Mouse (Mus musculus) heart, postnatal 0 days (tissue): ENCODE data around the gene Tmem54. TPM values are rescaled to one million over a fixed set of nuclear protein-coding genes. Genes with fewer than 3 reads are reported as not detected.

ENCODE experiments used
- ATAC-seq: fragments of 200-750 bp; cut with Nextera tagmentation; 2 replicates; pipeline ENCODE4 v1.8.0; 2017; ENCODE audit warnings: low read depth, moderate number of reproducible peaks, moderate library complexity; ENCODE audit not compliant: insufficient read depth
- DNase-seq: peaks from one replicate; pipeline ENCODE4 v3.0.0-alpha.2; 2016; ENCODE audit warnings: low spot score
- H3K27ac ChIP-seq: fragments of 300-500 bp; sonication (generic); 2 replicates; pipeline ENCODE4 v1.5.1; 2014; ENCODE audit warnings: low read depth, mild to moderate bottlenecking
- H3K27me3 ChIP-seq: fragments of 300-500 bp; sonication (generic); 2 replicates; pipeline ENCODE4 v1.6.1; 2014; ENCODE audit warnings: low read length, mixed read lengths; ENCODE audit not compliant: control insufficient read depth, insufficient read depth
- H3K36me3 ChIP-seq: fragments of 300-500 bp; sonication (generic); replicated peaks from 2 replicates; pipeline ENCODE4 v1.6.1; 2014; ENCODE audit warnings: low read length, mixed read lengths; ENCODE audit not compliant: control insufficient read depth, insufficient read depth
- H3K4me1 ChIP-seq: fragments of 300-500 bp; sonication (generic); 2 replicates; pipeline ENCODE4 v1.6.1; 2014; ENCODE audit warnings: antibody characterized with exemption; ENCODE audit not compliant: control insufficient read depth, insufficient read depth
- H3K4me2 ChIP-seq: fragments of 300-500 bp; sonication (generic); 2 replicates; pipeline ENCODE4 v1.6.1; 2014; ENCODE audit warnings: low read depth, mild to moderate bottlenecking, low read length, moderate library complexity
- H3K4me3 ChIP-seq: fragments of 300-500 bp; sonication (generic); 2 replicates; pipeline ENCODE4 v1.5.1; 2014; ENCODE audit warnings: low read depth, low read length
- H3K9ac ChIP-seq: fragments of 300-500 bp; sonication (generic); replicated peaks from 2 replicates; pipeline ENCODE4 v1.6.1; 2014; ENCODE audit warnings: low read depth, low read length, mixed read lengths
- H3K9me3 ChIP-seq: fragments of 300-500 bp; sonication (generic); replicated peaks from 2 replicates; pipeline ENCODE4 v1.6.1; 2016; ENCODE audit warnings: low read length; ENCODE audit not compliant: control insufficient read depth
- CTCF ChIP-seq: IDR thresholded peaks from 2 replicates; pipeline ENCODE4 v1.5.1; 2016; ENCODE audit warnings: antibody characterized with exemption, control low read depth, low read depth
- EP300 ChIP-seq: IDR thresholded peaks from 2 replicates; pipeline ENCODE4 v1.6.1; 2016; ENCODE audit warnings: antibody characterized with exemption, low read depth
- WGBS: fragments of 180-500 bp; shearing (Covaris S2); extraction: QIAGEN DNeasy Blood & Tissue Kit; methylation state at CpG from one replicate; pipeline ENCODE4 v1.1.7; 2014; 5-methylcytosine and 5-hydroxymethylcytosine counted together
- polyA plus RNA-seq: library from polyadenylated mRNA; unstranded; fragments of >200 nt; fragmentation: Nextera tagmentation; extraction: Ambion mirVana; gene quantifications from 2 replicates; pipeline ENCODE4 v1.2.1, GENCODE M21; 2015
- total RNA-seq: library from RNA; depleted of rRNA; stranded (reverse); fragments of >200 nt; gene quantifications from 2 replicates; pipeline ENCODE4 v1.2.3, GENCODE M21; 2014; ENCODE audit warnings: low replicate concordance

Gene Tmem54
- total and polyA plus RNA-seq, 2 experiments from 2014 or later: 1.1 TPM; not detected in 1

- Histone ChIP-seq H3K27me3 (peaks cover 47% of the 10 kb centered on the region), H3K9me3 (no peaks in the 10 kb centered on the region), H3K4me2 (no peak overlapping the region), H3K4me1 (no peaks in the 10 kb centered on the region), H3K9ac (no peak overlapping the region), H3K4me3 (no peak overlapping the region), H3K27ac (no peak overlapping the region), H3K36me3 (no peaks in the 10 kb centered on the region)
- ATAC-seq (no peak), DNase-seq (no peak)
- 23% methylated on average over 9 of the region's 9 CpGs for WGBS
- TF ChIP-seq EP300: no peak
- no peak for TF ChIP-seq CTCF
These were observed 725 bp downstream of the Tmem54 start for GRCm38 (mm10) chr4:129106073-129106472.

GRCm38 (mm10) chr4:129107348-129107899 is 2.1 kb downstream of the Tmem54 start:
- Histone ChIP-seq H3K4me1 (no peaks in the 10 kb centered on the region), H3K9ac (no peak overlapping the region), H3K4me3 (no peak overlapping the region), H3K4me2 (no peak overlapping the region), H3K36me3 (no peaks in the 10 kb centered on the region), H3K27me3 (peaks cover 47% of the 10 kb centered on the region), H3K9me3 (no peaks in the 10 kb centered on the region), H3K27ac (no peak overlapping the region)
- DNase-seq: no peak
- ATAC-seq: no peak
- 60% methylated on average over 10 of the region's 10 CpGs for WGBS
- TF ChIP-seq CTCF: no peak
- no peak for TF ChIP-seq EP300

- Histone ChIP-seq H3K4me1 (no peaks in the 10 kb centered on the region), H3K9me3 (no peaks in the 10 kb centered on the region), H3K4me3 (no peak overlapping the region), H3K4me2 (no peak overlapping the region), H3K27ac (no peak overlapping the region), H3K9ac (no peak overlapping the region), H3K36me3 (no peaks in the 10 kb centered on the region), H3K27me3 (peaks cover 42% of the 10 kb centered on the region)
- ATAC-seq (no peak), DNase-seq (no peak)
- 61% methylated on average over 7 of the region's 7 CpGs for WGBS
- TF ChIP-seq CTCF (no peak), EP300 (no peak)
These were observed 3.3 kb downstream of the Tmem54 start for GRCm38 (mm10) chr4:129108624-129109023.

- Histone ChIP-seq H3K27ac (no peak overlapping the region), H3K4me1 (no peaks in the 10 kb centered on the region), H3K9me3 (no peaks in the 10 kb centered on the region), H3K27me3 (peaks cover 38% of the 10 kb centered on the region), H3K4me3 (no peak overlapping the region), H3K9ac (no peak overlapping the region), H3K4me2 (no peak overlapping the region), H3K36me3 (no peaks in the 10 kb centered on the region)
- no peak for TF ChIP-seq EP300
- no peak for TF ChIP-seq CTCF
- 87% methylated on average over 6 of the region's 6 CpGs for WGBS
- DNase-seq (no peak), ATAC-seq (no peak)
These were observed 5.5 kb downstream of the Tmem54 start for GRCm38 (mm10) chr4:129110804-129111203.

- H3K4me1 ChIP-seq: no peaks in the 10 kb centered on the region
- H3K27me3 ChIP-seq: peaks cover 32% of the 10 kb centered on the region
- WGBS: 56% methylated on average over 11 of the region's 11 CpGs
These were observed 6.0 kb downstream of the Tmem54 start for GRCm38 (mm10) chr4:129111350-129111749.

GRCm38 (mm10) chr4:129112231-129112630 is 6.9 kb downstream of the Tmem54 start:
- H3K27ac ChIP-seq: no peak overlapping the region
- no peak overlapping the region for H3K9ac ChIP-seq
- no peaks in the 10 kb centered on the region for H3K36me3 ChIP-seq
- TF ChIP-seq CTCF: no peak
- TF ChIP-seq EP300: no peak
- H3K27me3 ChIP-seq: peaks cover 24% of the 10 kb centered on the region
- WGBS: 57% methylated on average over 13 of the region's 13 CpGs
- DNase-seq (no peak), ATAC-seq (no peak)
- H3K4me3 ChIP-seq: no peak overlapping the region
- no peaks in the 10 kb centered on the region for H3K4me1 ChIP-seq
- H3K4me2 ChIP-seq: no peak overlapping the region
- no peaks in the 10 kb centered on the region for H3K9me3 ChIP-seq

More at GRCm38 (mm10) chr4:129111350-129111749, 6.0 kb downstream of the Tmem54 start:
- no peaks in the 10 kb centered on the region for H3K36me3 ChIP-seq
- no peak for TF ChIP-seq EP300
- TF ChIP-seq CTCF: no peak
- no peak overlapping the region for H3K9ac ChIP-seq
- DNase-seq: no peak
- H3K27ac ChIP-seq: no peak overlapping the region
- no peak for ATAC-seq
- H3K4me3 ChIP-seq: no peak overlapping the region
- H3K9me3 ChIP-seq: no peaks in the 10 kb centered on the region
- no peak overlapping the region for H3K4me2 ChIP-seq
